Mouse (Mus musculus) left cerebral cortex, postnatal 36 days (tissue): ENCODE measurements around the gene Chrdl2. TPM values are rescaled to one million over a fixed set of nuclear protein-coding genes. Genes with fewer than 3 reads are reported as not detected.
"Not testable (repeated sequence)": the region's sequence is repeated elsewhere in the genome, so short reads cannot be mapped to it uniquely, and the experiment has no call there.

Experiments
- DNase-seq, 2 experiments: peaks; one replicate each; pipeline ENCODE4 v3.0.0; 2021 to 2022; ENCODE audit warnings: low spot score in 2 of 2, mixed read lengths in 1 of 2
- intact Hi-C: fragments of 180-260 bp; cut with DNase I; formaldehyde crosslinking; loops from one replicate; pipeline ENCODE4 v1.15.1; 2025
- total RNA-seq, 2 experiments: library from RNA; stranded (reverse); gene quantifications; 2 replicates each; pipeline ENCODE4 v1.2.3; 2021

Gene Chrdl2
- total RNA-seq, 2 experiments from 2014 or later: 0.70 TPM; not detected in 1

DNA sequence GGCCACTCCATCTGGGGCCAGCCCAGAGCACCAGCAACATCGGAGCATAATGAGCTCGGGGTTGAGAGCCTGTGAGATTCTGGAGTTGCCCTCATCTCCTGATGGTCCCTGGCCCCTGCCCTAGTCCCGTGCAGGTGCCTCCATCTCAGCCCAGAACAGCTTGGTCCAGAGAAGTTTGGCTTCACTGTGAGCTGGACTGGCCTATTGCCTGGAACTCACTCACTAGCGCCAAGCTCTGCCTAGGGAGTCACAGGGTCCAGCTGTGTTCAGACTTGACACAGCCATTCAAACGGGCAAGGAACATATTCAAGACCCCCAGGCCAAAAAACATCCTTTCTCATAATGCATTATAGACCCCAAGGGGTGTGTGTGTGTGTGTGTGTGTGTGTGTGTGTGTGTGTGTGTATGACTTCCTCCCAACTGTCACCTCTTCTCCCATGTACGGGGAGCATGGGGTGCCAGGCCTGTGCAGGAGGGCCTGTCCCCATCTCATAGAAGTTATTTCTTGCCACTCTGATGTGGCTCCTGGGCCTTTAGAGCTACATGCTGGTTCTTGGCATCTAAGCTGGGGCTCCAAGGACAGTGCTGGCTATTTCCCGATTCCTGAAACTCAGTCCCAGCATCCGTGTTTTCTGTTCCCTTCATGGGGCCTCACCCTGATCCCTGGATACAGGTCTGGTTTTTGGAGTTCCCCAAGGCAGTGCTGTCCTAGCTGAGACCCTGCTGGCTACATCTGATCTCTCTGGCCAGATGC is 25.2 kb downstream of the Chrdl2 start:
- no peak for DNase-seq
- intact Hi-C loops: no loop called here

DNA sequence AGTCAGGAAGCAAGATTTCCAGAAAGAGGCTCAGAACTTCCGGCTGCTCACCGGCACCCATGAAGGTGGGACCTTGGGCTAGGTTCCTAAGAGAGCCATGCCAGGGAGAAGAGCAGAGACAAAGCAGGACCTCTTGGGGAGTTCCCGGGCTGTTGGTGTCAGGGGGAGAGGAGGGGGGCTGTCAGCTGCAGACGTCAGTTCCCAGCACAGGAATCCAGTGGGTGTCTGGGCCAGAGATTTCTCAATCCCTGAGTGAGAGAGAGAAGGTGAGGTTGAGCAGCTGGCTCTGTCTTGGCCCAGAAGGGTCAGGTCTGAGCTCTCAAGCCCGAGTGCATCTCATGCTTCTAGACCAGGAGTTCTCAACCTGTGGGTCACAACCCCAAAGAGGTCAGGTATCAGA is 27.7 kb downstream of the Chrdl2 start:
- DNase-seq: no peak
- intact Hi-C loops: no loop called here

GRCm38 (mm10) chr7:100034815-100035463 is 29.0 kb downstream of the Chrdl2 start:
- intact Hi-C loops: no loop called here
- no peak for DNase-seq

- intact Hi-C loops: no loop called here
- DNase-seq: no peak
These were observed 30.1 kb downstream of the Chrdl2 start for GRCm38 (mm10) chr7:100036050-100036449.

GRCm38 (mm10) chr7:100036495-100036894 is 30.5 kb downstream of the Chrdl2 start:
- intact Hi-C loops: no loop called here
- DNase-seq: no peak

- intact Hi-C loops: no loop called here
- no peak for DNase-seq
These were observed 36.1 kb downstream of the Chrdl2 start for GRCm38 (mm10) chr7:100042120-100042519.

GRCm38 (mm10) chr7:100043096-100043495 is 37.1 kb downstream of the Chrdl2 start:
- DNase-seq: no peak
- intact Hi-C loops: no loop called here

GRCm38 (mm10) chr7:100043605-100044031 is 37.6 kb downstream of the Chrdl2 start:
- intact Hi-C loops: no loop called here

DNA sequence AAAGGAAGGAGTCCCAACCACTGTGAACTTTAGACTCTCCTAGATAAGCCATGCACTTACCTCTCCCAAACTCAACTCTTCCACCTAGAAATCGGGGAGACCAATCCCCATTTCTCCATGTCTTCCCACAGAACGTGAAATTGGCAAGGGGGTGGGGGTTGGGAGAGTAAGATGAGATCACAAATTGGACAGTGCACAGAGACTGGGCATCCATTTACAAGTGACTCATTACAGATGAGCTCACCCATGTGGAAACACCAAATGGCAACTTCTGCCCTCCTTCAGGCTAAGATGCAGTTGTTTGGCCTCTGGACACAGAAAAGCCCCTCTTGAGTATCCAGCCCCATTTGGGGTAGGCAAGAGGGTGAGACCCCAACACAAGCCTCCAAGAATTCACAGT is 40.5 kb downstream of the Chrdl2 start:
- no peak for DNase-seq
- intact Hi-C loops: no loop called here

More at GRCm38 (mm10) chr7:100043605-100044031, 37.6 kb downstream of the Chrdl2 start:
- no peak for DNase-seq

DNA sequence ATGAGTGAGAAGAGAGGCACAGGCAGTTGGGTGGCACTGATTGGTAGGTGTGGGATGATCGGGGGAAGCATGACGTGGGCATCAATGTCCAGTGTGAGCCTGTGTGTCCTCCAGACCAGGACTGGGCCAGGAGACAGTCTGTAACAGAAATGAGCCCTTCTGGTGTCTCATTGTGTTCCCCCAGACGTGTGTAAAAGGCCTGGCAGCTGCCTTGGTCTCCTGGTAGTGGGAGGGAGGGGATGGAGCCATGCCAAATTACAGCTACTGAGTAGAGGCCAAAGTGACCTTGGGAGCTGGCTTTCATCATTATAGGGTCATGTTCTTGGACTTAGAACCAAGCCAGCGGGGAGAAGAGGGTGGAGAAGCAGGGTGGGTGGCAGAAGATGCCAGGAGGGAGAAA is 45.9 kb downstream of the Chrdl2 start:
- intact Hi-C loops: no loop called here
- DNase-seq: no peak

DNA sequence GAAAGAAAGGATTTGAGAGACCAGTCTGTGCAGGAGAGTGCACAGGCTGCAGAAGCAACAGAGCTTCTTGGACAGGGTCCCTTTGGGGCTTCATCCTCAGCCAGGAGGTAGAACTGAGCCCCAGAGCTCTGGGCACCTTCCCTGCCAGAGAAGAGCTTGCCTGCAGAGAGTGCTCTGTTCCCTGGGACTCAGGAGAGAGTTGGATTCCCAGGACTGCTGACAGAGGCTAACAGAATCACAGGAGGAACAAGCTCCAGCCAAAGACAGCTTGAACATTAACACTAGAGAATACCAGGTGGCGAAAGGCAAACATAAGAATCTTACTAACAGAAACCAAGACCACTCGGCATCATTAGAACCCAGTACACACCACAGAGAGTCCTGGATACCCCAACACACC is 47.0 kb downstream of the Chrdl2 start:
- intact Hi-C loops, DNase-seq: not testable (repeated sequence)

DNA sequence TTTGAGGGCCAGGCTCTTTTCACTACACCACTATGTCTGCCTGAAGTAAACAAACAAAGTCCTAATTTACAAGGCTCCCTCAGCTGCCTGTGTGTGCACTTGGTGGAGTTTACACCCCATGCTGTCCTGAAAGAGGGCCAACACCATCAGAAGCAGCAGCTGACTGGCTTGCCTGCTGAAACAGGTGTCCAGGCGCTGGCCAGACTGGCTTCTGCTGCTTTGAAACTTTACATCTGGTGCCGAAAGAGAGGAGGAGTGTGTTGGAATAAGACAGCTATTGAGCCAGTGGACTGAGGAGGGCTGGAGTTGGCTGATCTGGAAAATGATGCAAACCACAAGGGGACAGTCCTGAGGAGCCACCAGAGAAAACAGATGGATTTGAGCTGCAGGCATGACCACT is 68.0 kb downstream of the Chrdl2 start:
- intact Hi-C loops: no loop called here
- no peak for DNase-seq

GRCm38 (mm10) chr7:100076296-100076695 is 70.3 kb downstream of the Chrdl2 start:
- intact Hi-C loops: no loop called here
- no peak for DNase-seq

- intact Hi-C loops: no loop called here
- no peak for DNase-seq
These were observed 71.1 kb downstream of the Chrdl2 start for GRCm38 (mm10) chr7:100077071-100077470.

DNA sequence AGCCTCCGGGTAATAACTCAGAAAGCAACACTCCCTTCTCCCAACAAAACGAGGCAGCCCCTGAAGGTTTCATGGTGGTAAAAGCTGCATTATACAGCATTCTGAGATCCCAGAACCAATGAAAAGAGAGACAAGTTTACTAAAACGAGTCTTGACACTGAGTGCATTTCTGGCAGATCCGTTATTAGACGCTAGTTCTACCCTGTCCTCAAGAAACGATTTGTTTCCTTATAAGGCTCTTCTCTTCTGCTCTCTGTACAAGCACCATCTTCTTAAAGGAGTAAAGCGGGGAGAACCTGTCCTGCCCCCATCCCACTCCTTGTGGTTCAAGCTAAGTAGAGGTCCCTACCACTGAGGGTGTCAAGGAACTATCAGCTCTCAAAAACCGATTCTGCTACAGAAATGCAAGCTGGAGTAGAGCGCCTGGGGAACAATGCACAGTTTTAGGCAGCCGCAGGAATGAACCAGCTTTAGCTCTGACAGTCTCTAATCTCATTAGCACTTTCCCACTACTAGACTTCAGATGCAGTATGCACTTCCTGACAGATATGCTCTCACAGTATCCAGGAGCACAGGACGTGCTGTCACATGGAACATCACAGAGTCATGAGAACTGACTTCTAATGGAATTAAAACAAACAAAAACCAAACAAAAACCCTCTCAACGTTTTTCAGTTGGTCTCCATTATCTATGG is 74.3 kb downstream of the Chrdl2 start:
- no peak for DNase-seq
- intact Hi-C loops: no loop called here

DNA sequence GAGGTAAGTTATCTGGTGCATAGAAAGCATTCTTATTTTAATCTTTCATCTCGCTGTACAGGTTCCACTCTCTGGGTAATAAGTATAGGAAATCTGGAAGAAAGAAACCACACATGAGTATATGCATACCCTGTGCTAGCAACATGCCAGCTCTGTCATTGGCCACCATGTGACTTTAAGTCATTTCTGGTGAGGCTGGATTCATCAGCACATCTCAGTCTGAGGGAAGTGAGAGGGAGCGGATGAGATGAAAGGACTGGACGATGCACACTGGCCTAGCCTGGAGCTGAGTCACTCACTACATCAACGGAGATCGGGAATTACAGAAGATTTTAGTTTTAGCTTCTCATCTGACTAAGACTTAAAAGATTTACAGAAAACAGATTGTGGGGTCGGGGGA is 76.9 kb downstream of the Chrdl2 start:
- DNase-seq: no peak
- intact Hi-C loops: no loop called here

DNA sequence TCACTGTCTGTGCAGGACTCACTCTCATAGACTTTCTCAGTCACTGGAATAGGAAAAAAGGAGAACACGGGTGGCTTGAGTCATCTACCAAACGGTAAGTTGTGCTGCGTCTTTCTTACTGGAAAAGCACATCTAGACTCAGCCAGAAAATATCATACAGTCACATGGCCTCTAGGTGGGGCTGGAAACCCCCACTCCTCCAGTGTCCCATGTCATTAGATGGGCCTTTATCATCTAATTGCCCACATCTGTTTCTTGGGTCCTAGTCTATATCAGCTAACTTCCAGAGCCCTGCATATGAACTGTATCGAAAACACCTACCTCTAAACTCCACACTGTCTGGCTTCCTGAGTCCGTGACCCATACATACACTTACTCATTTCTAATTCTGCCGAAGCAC is 77.8 kb downstream of the Chrdl2 start:
- intact Hi-C loops: no loop called here
- no peak for DNase-seq
